Mouse (Mus musculus) G1E (cell line): ENCODE measurements around the gene Tesk1.

Experiments used
- CTCF ChIP-seq: IDR thresholded peaks from 2 replicates; pipeline ENCODE4 v1.5.1; 2012; ENCODE audit warnings: low read depth, low read length, inconsistent platforms, mixed read lengths
- GATA1 ChIP-seq: IDR thresholded peaks from 2 replicates; pipeline ENCODE4 v1.6.1; 2012; ENCODE audit warnings: borderline replicate concordance, low read length, inconsistent platforms, mixed read lengths
- POLR2AphosphoS5 ChIP-seq: IDR thresholded peaks from 2 replicates; pipeline ENCODE4 v1.6.1; 2012; ENCODE audit warnings: low read depth, low read length, inconsistent platforms; ENCODE audit not compliant: insufficient replicate concordance
- TAL1 ChIP-seq: conservative IDR thresholded peaks from 2 replicates; pipeline ENCODE4 v1.6.1; 2012; ENCODE audit warnings: low read depth, low read length, inconsistent platforms, mixed read lengths

DNA sequence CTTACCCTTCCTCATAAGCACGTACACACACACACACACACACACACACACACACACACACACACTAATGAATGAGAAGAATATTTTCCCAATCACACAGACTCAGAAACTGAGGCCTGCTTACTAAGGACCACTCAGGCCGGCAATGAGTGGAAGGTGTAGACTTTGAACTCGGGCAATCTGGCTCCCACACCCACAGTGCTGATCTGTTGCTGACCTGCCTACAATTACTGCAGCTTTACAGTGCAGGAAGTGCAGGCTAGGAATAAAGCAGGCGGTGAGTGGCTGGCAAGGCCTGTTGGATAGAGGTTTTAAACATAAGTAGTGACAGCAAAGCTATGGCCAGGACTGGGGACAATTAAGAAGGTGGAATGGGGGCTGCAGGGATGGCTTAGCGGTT lies 39.2 kb downstream of the Tesk1 start:
- TF ChIP-seq CTCF (no peak), GATA1 (no peak), TAL1 (no peak), POLR2AphosphoS5 (no peak)
